Mouse (Mus musculus): ENCODE measurements around the gene Nlgn1. TPM values are rescaled to one million over a fixed set of nuclear protein-coding genes. Genes with fewer than 3 reads are reported as not detected.

Nlgn1 gene
- polyA plus RNA-seq, 1 experiment from 2014 or later: 0.09 TPM

DNA sequence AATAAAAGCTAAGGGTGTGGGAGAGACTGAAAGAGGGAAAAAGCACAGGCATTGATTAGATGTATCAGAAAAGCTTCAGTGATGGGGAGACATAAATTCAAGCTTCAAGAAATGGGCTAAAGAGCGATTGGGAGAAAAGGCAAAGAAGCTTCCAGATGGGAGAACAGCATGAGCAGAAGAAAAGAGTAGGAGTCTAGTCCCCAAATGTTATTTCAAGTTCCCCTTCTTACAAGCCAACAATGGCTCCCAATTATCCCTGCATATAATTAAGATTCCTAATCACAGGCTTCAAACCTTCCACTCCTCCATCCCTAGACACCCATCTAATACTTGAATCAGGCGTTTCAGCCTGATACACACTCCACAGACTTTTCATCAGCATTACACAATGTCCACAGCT, 292.6 kb downstream of the Nlgn1 start:
- H3K27me3 ChIP-seq: no peaks in the 10 kb centered on the region
- ATAC-seq (ENCODE audit: low read depth) (no peak), DNase-seq (no peak)
- H3K4me1 ChIP-seq (replicated peaks): no peaks in the 10 kb centered on the region
- no peaks in the 10 kb centered on the region for H3K36me3 ChIP-seq
- no peak overlapping the region for H3K27ac ChIP-seq
- WGBS (ENCODE audit: insufficient replicate concordance): 47% methylated on average over 2 of the region's 2 CpGs
- H3K4me2 ChIP-seq: no peak overlapping the region
- no peak overlapping the region for H3K4me3 ChIP-seq (replicated peaks)
- H3K9me3 ChIP-seq (replicated peaks): no peaks in the 10 kb centered on the region
- H3K9ac ChIP-seq: no peak overlapping the region

- no peak overlapping the region for H3K4me2 ChIP-seq
- H3K27me3 ChIP-seq: no peaks in the 10 kb centered on the region
- H3K4me1 ChIP-seq (replicated peaks): no peaks in the 10 kb centered on the region
- no peaks in the 10 kb centered on the region for H3K36me3 ChIP-seq
- 56% methylated on average over 2 of the region's 2 CpGs for WGBS (ENCODE audit: insufficient replicate concordance)
- H3K9ac ChIP-seq: no peak overlapping the region
- ATAC-seq (ENCODE audit: low read depth) (no peak), DNase-seq (no peak)
- H3K4me3 ChIP-seq (replicated peaks): no peak overlapping the region
- H3K9me3 ChIP-seq (replicated peaks): no peaks in the 10 kb centered on the region
- no peak overlapping the region for H3K27ac ChIP-seq
These were observed 306.2 kb downstream of the Nlgn1 start for GRCm38 (mm10) chr3:26026025-26026424.

DNA sequence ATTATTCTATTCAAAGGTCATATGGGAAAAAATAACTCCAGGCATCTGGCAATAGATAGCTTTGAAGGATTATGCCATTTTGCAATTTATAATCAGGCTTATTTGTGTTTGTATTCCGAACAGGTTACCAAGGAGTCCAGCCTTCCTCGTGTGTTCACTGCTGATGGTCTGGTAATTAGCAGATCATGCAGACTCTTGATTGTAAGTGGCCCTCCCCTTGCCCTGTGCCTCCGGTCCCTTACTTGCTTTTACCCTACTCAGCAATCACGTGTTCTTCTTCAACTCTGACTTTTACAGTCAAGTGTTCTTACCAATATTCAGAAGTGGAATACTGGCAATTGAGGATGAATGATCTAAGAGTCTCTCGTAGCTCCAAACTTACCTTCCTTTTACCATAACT, 309.0 kb downstream of the Nlgn1 start:
- Histone ChIP-seq H3K36me3 (no peaks in the 10 kb centered on the region), H3K4me2 (no peak overlapping the region), H3K27me3 (no peaks in the 10 kb centered on the region), H3K4me1 (replicated peaks) (no peaks in the 10 kb centered on the region), H3K27ac (no peak overlapping the region), H3K4me3 (replicated peaks) (no peak overlapping the region), H3K9ac (no peak overlapping the region), H3K9me3 (replicated peaks) (no peaks in the 10 kb centered on the region)
- ATAC-seq (ENCODE audit: low read depth): no peak
- 52% methylated on average over 5 of the region's 5 CpGs for WGBS (ENCODE audit: insufficient replicate concordance)
- no peak for DNase-seq

GRCm38 (mm10) chr3:26021632-26022184, 310.6 kb downstream of the Nlgn1 start:
- 64% methylated on average over 6 of the region's 6 CpGs for WGBS (ENCODE audit: insufficient replicate concordance)
- Histone ChIP-seq H3K9ac (no peak overlapping the region), H3K9me3 (replicated peaks) (no peaks in the 10 kb centered on the region), H3K4me3 (replicated peaks) (no peak overlapping the region), H3K4me2 (no peak overlapping the region), H3K36me3 (no peaks in the 10 kb centered on the region), H3K27ac (no peak overlapping the region), H3K27me3 (no peaks in the 10 kb centered on the region), H3K4me1 (replicated peaks) (no peaks in the 10 kb centered on the region)
- no peak for ATAC-seq (ENCODE audit: low read depth)
- DNase-seq: no peak

DNA sequence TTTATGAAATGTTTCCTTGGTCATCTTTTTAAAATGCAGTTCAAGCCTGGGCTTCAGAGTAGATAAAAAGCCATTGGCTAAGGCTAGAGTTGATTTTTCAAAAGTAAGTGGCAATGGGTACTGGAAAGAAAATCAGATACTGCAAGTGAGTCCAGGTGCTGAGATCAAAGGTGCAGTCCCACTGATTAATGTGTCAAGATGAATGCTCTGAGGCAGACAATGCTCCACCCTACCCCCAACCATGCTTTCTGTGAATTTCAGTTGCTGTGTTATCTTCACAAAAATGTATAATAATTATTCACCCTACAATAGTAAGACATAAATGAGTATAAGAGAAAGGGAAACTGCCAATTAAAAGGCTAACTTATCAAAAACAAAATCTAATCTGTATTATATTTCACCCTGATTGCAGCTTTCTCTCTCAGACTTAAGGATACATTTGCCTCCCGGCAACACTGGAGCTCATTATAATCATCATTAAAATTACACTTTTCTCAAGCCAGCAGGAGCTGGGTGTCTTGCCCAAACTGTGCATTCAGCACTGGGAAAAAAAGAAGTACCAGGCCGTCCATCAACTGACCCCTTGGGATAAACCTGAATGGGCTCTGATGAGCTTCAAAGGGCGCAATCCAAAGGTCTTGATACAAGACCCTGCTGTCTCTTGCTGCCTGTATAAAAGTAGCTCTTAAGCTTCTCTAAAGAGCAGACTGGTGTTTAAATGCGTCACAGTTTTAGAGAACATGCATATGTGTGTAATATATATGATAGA, 320.8 kb downstream of the Nlgn1 start:
- Histone ChIP-seq H3K9ac (no peak overlapping the region), H3K4me3 (replicated peaks) (no peak overlapping the region), H3K36me3 (no peaks in the 10 kb centered on the region), H3K27ac (no peak overlapping the region), H3K4me1 (replicated peaks) (no peaks in the 10 kb centered on the region), H3K27me3 (no peaks in the 10 kb centered on the region), H3K9me3 (replicated peaks) (no peaks in the 10 kb centered on the region), H3K4me2 (no peak overlapping the region)
- 58% methylated on average over 4 of the region's 4 CpGs for whole genome bisulfite sequencing (ENCODE audit: insufficient replicate concordance)
- no peak for ATAC-seq (ENCODE audit: low read depth)
- no peak for DNase-seq

- H3K9ac ChIP-seq: no peak overlapping the region
- H3K4me3 ChIP-seq (replicated peaks): no peak overlapping the region
- no peak for DNase-seq
- H3K9me3 ChIP-seq (replicated peaks): no peaks in the 10 kb centered on the region
- WGBS (ENCODE audit: insufficient replicate concordance): 62% methylated on average over 7 of the region's 7 CpGs
- no peaks in the 10 kb centered on the region for H3K4me1 ChIP-seq (replicated peaks)
- H3K27me3 ChIP-seq: no peaks in the 10 kb centered on the region
- H3K36me3 ChIP-seq: no peaks in the 10 kb centered on the region
- ATAC-seq (ENCODE audit: low read depth): no peak
- no peak overlapping the region for H3K27ac ChIP-seq
- H3K4me2 ChIP-seq: no peak overlapping the region
These were observed 329.2 kb downstream of the Nlgn1 start for GRCm38 (mm10) chr3:26002863-26003608.

DNA sequence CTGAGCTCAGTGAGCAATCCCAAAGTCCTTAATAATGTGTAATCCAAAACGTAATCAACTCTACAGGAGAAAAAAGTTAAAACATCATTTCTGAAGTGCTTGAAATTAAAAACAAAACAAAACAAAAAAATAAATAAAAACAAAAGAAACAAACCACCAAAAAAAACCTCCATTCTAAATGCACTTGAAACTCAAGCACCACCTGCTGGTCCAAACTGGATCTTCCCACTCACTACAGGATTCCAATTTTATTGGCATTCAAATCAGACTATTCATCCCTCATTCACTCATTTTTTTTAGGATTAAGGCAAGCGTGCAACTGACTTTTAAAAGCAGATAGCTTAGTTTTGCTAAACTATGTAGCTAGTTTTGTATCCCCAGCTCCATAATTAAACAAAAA, 329.9 kb downstream of the Nlgn1 start:
- ATAC-seq (ENCODE audit: low read depth): no peak
- Histone ChIP-seq H3K9me3 (replicated peaks) (no peaks in the 10 kb centered on the region), H3K27ac (no peak overlapping the region), H3K27me3 (no peaks in the 10 kb centered on the region), H3K36me3 (no peaks in the 10 kb centered on the region), H3K9ac (no peak overlapping the region), H3K4me1 (replicated peaks) (no peaks in the 10 kb centered on the region), H3K4me3 (replicated peaks) (no peak overlapping the region), H3K4me2 (no peak overlapping the region)
- DNase-seq: no peak
- WGBS (ENCODE audit: insufficient replicate concordance): 24% methylated on average over 2 of the region's 2 CpGs

DNA sequence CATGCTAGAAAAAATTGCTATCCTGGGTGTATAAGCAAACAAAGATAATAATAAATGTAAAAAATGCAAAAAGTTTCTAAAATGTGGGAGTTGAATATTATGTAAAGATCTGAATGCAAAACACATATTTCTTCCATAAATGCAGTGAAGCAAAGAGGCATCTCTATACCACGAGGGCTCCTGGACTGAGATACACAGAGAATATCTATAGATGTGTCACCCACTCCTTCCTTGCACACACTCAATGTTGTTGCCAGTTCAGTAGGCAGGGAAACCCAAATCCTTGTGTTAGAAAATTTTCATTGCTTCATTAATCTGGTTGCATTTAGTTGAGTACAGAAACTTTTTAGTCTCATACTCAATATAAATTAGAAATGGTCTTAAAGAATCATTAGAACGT, 364.7 kb downstream of the Nlgn1 start:
- WGBS (ENCODE audit: insufficient replicate concordance): 48% methylated on average over 2 of the region's 2 CpGs
- no peaks in the 10 kb centered on the region for H3K27me3 ChIP-seq
- no peak overlapping the region for H3K4me2 ChIP-seq
- no peaks in the 10 kb centered on the region for H3K36me3 ChIP-seq
- H3K4me1 ChIP-seq (replicated peaks): no peaks in the 10 kb centered on the region
- no peak overlapping the region for H3K9ac ChIP-seq
- no peaks in the 10 kb centered on the region for H3K9me3 ChIP-seq (replicated peaks)
- DNase-seq: no peak
- H3K27ac ChIP-seq: no peak overlapping the region
- no peak overlapping the region for H3K4me3 ChIP-seq (replicated peaks)
- no peak for ATAC-seq (ENCODE audit: low read depth)

GRCm38 (mm10) chr3:25964237-25964636, 368.0 kb downstream of the Nlgn1 start:
- Histone ChIP-seq H3K4me2 (no peak overlapping the region), H3K9me3 (replicated peaks) (no peaks in the 10 kb centered on the region), H3K36me3 (no peaks in the 10 kb centered on the region), H3K4me1 (replicated peaks) (no peaks in the 10 kb centered on the region), H3K9ac (no peak overlapping the region), H3K4me3 (replicated peaks) (no peak overlapping the region), H3K27ac (no peak overlapping the region), H3K27me3 (no peaks in the 10 kb centered on the region)
- DNase-seq (no peak), ATAC-seq (ENCODE audit: low read depth) (no peak)
- 65% methylated on average over 3 of the region's 3 CpGs for whole genome bisulfite sequencing (ENCODE audit: insufficient replicate concordance)

- ATAC-seq (ENCODE audit: low read depth): no peak
- WGBS (ENCODE audit: insufficient replicate concordance): 40% methylated on average over 2 of the region's 2 CpGs
- no peak overlapping the region for H3K27ac ChIP-seq
- no peak overlapping the region for H3K4me3 ChIP-seq (replicated peaks)
- H3K27me3 ChIP-seq: no peaks in the 10 kb centered on the region
- no peaks in the 10 kb centered on the region for H3K9me3 ChIP-seq (replicated peaks)
- no peaks in the 10 kb centered on the region for H3K36me3 ChIP-seq
- no peak overlapping the region for H3K9ac ChIP-seq
- no peak for DNase-seq
- H3K4me2 ChIP-seq: no peak overlapping the region
- H3K4me1 ChIP-seq (replicated peaks): no peaks in the 10 kb centered on the region
These were observed 368.7 kb downstream of the Nlgn1 start for GRCm38 (mm10) chr3:25963568-25963967.

GRCm38 (mm10) chr3:25916535-25916934, 415.7 kb downstream of the Nlgn1 start:
- Histone ChIP-seq H3K4me2 (no peak overlapping the region), H3K27me3 (no peaks in the 10 kb centered on the region), H3K9me3 (replicated peaks) (no peaks in the 10 kb centered on the region), H3K9ac (no peak overlapping the region), H3K27ac (no peak overlapping the region), H3K36me3 (no peaks in the 10 kb centered on the region), H3K4me1 (replicated peaks) (no peaks in the 10 kb centered on the region), H3K4me3 (replicated peaks) (no peak overlapping the region)
- ATAC-seq (ENCODE audit: low read depth) (no peak), DNase-seq (no peak)
- WGBS (ENCODE audit: insufficient replicate concordance): 73% methylated on average over 5 of the region's 5 CpGs

All from liver, embryonic 13.5 days (tissue).